Mouse (Mus musculus): ENCODE results near the gene C1s1.
"Not testable (repeated sequence)": the region's sequence is repeated elsewhere in the genome, so short reads cannot be mapped to it uniquely, and the experiment has no call there.

GRCm38 (mm10) chr6:124575155-124575678 lies 33.1 kb upstream of the C1s1 start:
- TF ChIP-seq CTCF, EP300 (IDR thresholded peaks at IDR 0.05; ENCODE audit: low read depth): not testable (repeated sequence)

Measured in heart, postnatal 0 days (tissue).